Mouse (Mus musculus) stomach, embryonic 14.5 days (tissue): ENCODE measurements around the gene Grem2. TPM values are rescaled to one million over a fixed set of nuclear protein-coding genes. Genes with fewer than 3 reads are reported as not detected.

Experiments used
- ATAC-seq: fragments of 200-750 bp; cut with Nextera tagmentation; 2 replicates; pipeline ENCODE4 v1.8.0; 2017; ENCODE audit warnings: low read depth, moderate TSS enrichment; ENCODE audit not compliant: insufficient number of reproducible peaks, insufficient read depth, low FRiP score
- H3K27ac ChIP-seq: fragments of 300-500 bp; sonication (generic); 2 replicates; pipeline ENCODE4 v1.5.1; 2014; ENCODE audit warnings: mild to moderate bottlenecking, low read length, moderate library complexity, mixed read lengths
- H3K27me3 ChIP-seq: fragments of 300-500 bp; sonication (generic); 2 replicates; pipeline ENCODE4 v1.6.1; 2014; ENCODE audit warnings: low read length, control low read depth, mixed read lengths; ENCODE audit not compliant: control insufficient read depth, insufficient read depth
- H3K36me3 ChIP-seq: fragments of 300-500 bp; sonication (generic); 2 replicates; pipeline ENCODE4 v1.6.1; 2014; ENCODE audit warnings: mild to moderate bottlenecking, control low read depth, low read length, moderate library complexity, mixed read lengths; ENCODE audit not compliant: control insufficient read depth, insufficient read depth
- H3K4me1 ChIP-seq: fragments of 300-500 bp; sonication (generic); 2 replicates; pipeline ENCODE4 v1.6.1; 2014; ENCODE audit warnings: low read length, control low read depth, mixed read lengths; ENCODE audit not compliant: control insufficient read depth, insufficient read depth
- H3K4me2 ChIP-seq: fragments of 300-500 bp; sonication (generic); replicated peaks from 2 replicates; pipeline ENCODE4 v1.6.1; 2014; ENCODE audit warnings: low read depth, low read length, control low read depth
- H3K4me3 ChIP-seq: fragments of 300-500 bp; sonication (generic); 2 replicates; pipeline ENCODE4 v1.5.1; 2014; ENCODE audit warnings: low read depth, low read length, control low read depth
- H3K9ac ChIP-seq: fragments of 300-500 bp; sonication (generic); replicated peaks from 2 replicates; pipeline ENCODE4 v1.6.1; 2014; ENCODE audit warnings: low read depth, mild to moderate bottlenecking, control low read depth, low read length, moderate library complexity, mixed read lengths
- H3K9me3 ChIP-seq: fragments of 300-500 bp; sonication (generic); 2 replicates; pipeline ENCODE4 v1.6.1; 2016; ENCODE audit warnings: low read depth, low read length, control low read depth; ENCODE audit not compliant: control insufficient read depth
- WGBS: fragments of 180-500 bp; shearing (Covaris S2); extraction: QIAGEN DNeasy Blood & Tissue Kit; methylation state at CpG from one replicate; pipeline ENCODE4 v1.1.7; 2014; 5-methylcytosine and 5-hydroxymethylcytosine counted together
- polyA plus RNA-seq: library from polyadenylated mRNA; unstranded; fragments of >200 nt; fragmentation: Nextera tagmentation; extraction: Ambion mirVana; gene quantifications from 2 replicates; pipeline ENCODE4 v1.2.1, GENCODE M21; 2014

Grem2 gene
- polyA plus RNA-seq, result 3.2 and 3.4 TPM in 2 replicates

GRCm38 (mm10) chr1:174921298-174921955 lies at the start of gene Grem2:
Gene Grem2, minus strand, starts transcription at chr1:174921819.
- H3K9ac ChIP-seq, result peak within 1 kb of the TSS; percentile 30; the same call in 1 of the 2 replicates

GRCm38 (mm10) chr1:174959837-174960236 lies 38.2 kb upstream of the Grem2 start:
- 92% methylated on average over 3 of the region's 3 CpGs for WGBS
- no peak for ATAC-seq

More at GRCm38 (mm10) chr1:174921298-174921955, at the start of gene Grem2:
- H3K4me1 ChIP-seq, result no peaks in the 10 kb centered on the region
- no peaks in the 10 kb centered on the region for H3K36me3 ChIP-seq
- no peaks in the 10 kb centered on the region for H3K9me3 ChIP-seq
- H3K27ac ChIP-seq, result no peak within 1 kb of the TSS
- 4% methylated on average over 30 of the region's 30 CpGs for WGBS
- peak within 1 kb of the TSS; percentile 72 for H3K4me2 ChIP-seq
- ATAC-seq, result peak; percentile 93
- no peaks in the 10 kb centered on the region for H3K27me3 ChIP-seq
- peak within 1 kb of the TSS; percentile 33 for H3K4me3 ChIP-seq

GRCm38 (mm10) chr1:174931003-174931619 lies 9.5 kb upstream of the Grem2 start:
- no peak overlapping the region for H3K27ac ChIP-seq
- ATAC-seq, result no peak
- no peaks in the 10 kb centered on the region for H3K9me3 ChIP-seq
- H3K27me3 ChIP-seq, result no peaks in the 10 kb centered on the region
- no peak overlapping the region for H3K9ac ChIP-seq
- no peaks in the 10 kb centered on the region for H3K4me1 ChIP-seq
- H3K4me2 ChIP-seq, result no peak overlapping the region
- WGBS, result 57% methylated on average over 3 of the region's 3 CpGs
- H3K4me3 ChIP-seq, result no peak overlapping the region
- H3K36me3 ChIP-seq, result no peaks in the 10 kb centered on the region

More at GRCm38 (mm10) chr1:174959837-174960236, 38.2 kb upstream of the Grem2 start:
- H3K27ac ChIP-seq, result no peak overlapping the region
- H3K9ac ChIP-seq, result no peak overlapping the region
- H3K27me3 ChIP-seq, result no peaks in the 10 kb centered on the region
- no peak overlapping the region for H3K4me3 ChIP-seq
- no peaks in the 10 kb centered on the region for H3K36me3 ChIP-seq
- H3K9me3 ChIP-seq, result no peaks in the 10 kb centered on the region
- H3K4me2 ChIP-seq, result no peak overlapping the region
- H3K4me1 ChIP-seq, result no peaks in the 10 kb centered on the region

GRCm38 (mm10) chr1:174929459-174930181 lies 8.0 kb upstream of the Grem2 start:
- Histone ChIP-seq H3K9ac (no peak overlapping the region), H3K9me3 (no peaks in the 10 kb centered on the region), H3K27ac (no peak overlapping the region), H3K4me3 (no peak overlapping the region), H3K36me3 (no peaks in the 10 kb centered on the region), H3K27me3 (no peaks in the 10 kb centered on the region), H3K4me2 (no peak overlapping the region), H3K4me1 (no peaks in the 10 kb centered on the region)
- no peak for ATAC-seq
- 85% methylated on average over 7 of the region's 7 CpGs for WGBS

- 95% methylated on average over 4 of the region's 4 CpGs for WGBS
- H3K9ac ChIP-seq, result no peak overlapping the region
Measured at GRCm38 (mm10) chr1:174918949-174919348, 2.7 kb downstream of the Grem2 start.

GRCm38 (mm10) chr1:174918236-174918870 lies 3.3 kb downstream of the Grem2 start:
- H3K27ac ChIP-seq, result no peak overlapping the region
- H3K4me2 ChIP-seq, result no peak overlapping the region
- ATAC-seq, result no peak
- H3K9me3 ChIP-seq, result no peaks in the 10 kb centered on the region
- no peak overlapping the region for H3K4me3 ChIP-seq
- no peaks in the 10 kb centered on the region for H3K36me3 ChIP-seq
- H3K9ac ChIP-seq, result no peak overlapping the region
- no peaks in the 10 kb centered on the region for H3K4me1 ChIP-seq
- 76% methylated on average over 5 of the region's 5 CpGs for WGBS
- H3K27me3 ChIP-seq, result no peaks in the 10 kb centered on the region

More at GRCm38 (mm10) chr1:174918949-174919348, 2.7 kb downstream of the Grem2 start:
- Histone ChIP-seq H3K4me1 (no peaks in the 10 kb centered on the region), H3K9me3 (no peaks in the 10 kb centered on the region), H3K4me2 (no peak overlapping the region), H3K27ac (no peak overlapping the region), H3K4me3 (no peak overlapping the region), H3K27me3 (no peaks in the 10 kb centered on the region), H3K36me3 (no peaks in the 10 kb centered on the region)
- ATAC-seq, result no peak

- H3K9me3 ChIP-seq, result no peaks in the 10 kb centered on the region
- no peak for ATAC-seq
- no peaks in the 10 kb centered on the region for H3K27me3 ChIP-seq
- H3K36me3 ChIP-seq, result no peaks in the 10 kb centered on the region
- WGBS, result 85% methylated on average over 3 of the region's 3 CpGs
- no peak overlapping the region for H3K9ac ChIP-seq
- H3K27ac ChIP-seq, result no peak overlapping the region
- H3K4me2 ChIP-seq, result no peak overlapping the region
- no peak overlapping the region for H3K4me3 ChIP-seq
- no peaks in the 10 kb centered on the region for H3K4me1 ChIP-seq
Measured at GRCm38 (mm10) chr1:174909834-174910233, 11.8 kb downstream of the Grem2 start.

GRCm38 (mm10) chr1:174908232-174908631 lies 13.4 kb downstream of the Grem2 start:
- 87% methylated on average over 5 of the region's 5 CpGs for WGBS
- no peaks in the 10 kb centered on the region for H3K36me3 ChIP-seq
- no peaks in the 10 kb centered on the region for H3K9me3 ChIP-seq
- no peaks in the 10 kb centered on the region for H3K27me3 ChIP-seq
- H3K4me1 ChIP-seq, result no peaks in the 10 kb centered on the region
- no peak overlapping the region for H3K4me3 ChIP-seq
- H3K4me2 ChIP-seq, result no peak overlapping the region
- ATAC-seq, result no peak
- H3K27ac ChIP-seq, result no peak overlapping the region
- H3K9ac ChIP-seq, result no peak overlapping the region
